Mouse (Mus musculus) bone marrow, adult 2 months (tissue): ENCODE data around the gene Ccdc148.

Source experiments
- CTCF ChIP-seq: fragments of 200-500 bp; IDR thresholded peaks from 2 replicates; pipeline ENCODE4 v1.5.1; 2011; ENCODE audit warnings: low read length, control low read depth; ENCODE audit not compliant: control insufficient read depth, insufficient read depth
- POLR2A ChIP-seq: fragments of 200-500 bp; IDR thresholded peaks from 2 replicates; pipeline ENCODE4 v1.6.1; 2011; ENCODE audit warnings: low read depth, mild to moderate bottlenecking, control low read depth, low read length, borderline replicate concordance; ENCODE audit not compliant: control insufficient read depth

- TF ChIP-seq CTCF (no peak), POLR2A (no peak)
Observed at GRCm38 (mm10) chr2:59178191-59178590, 17.7 kb upstream of the Ccdc148 start.
